ENCODE assay signal across 8 mouse cellular contexts in the genomic region with DNA sequence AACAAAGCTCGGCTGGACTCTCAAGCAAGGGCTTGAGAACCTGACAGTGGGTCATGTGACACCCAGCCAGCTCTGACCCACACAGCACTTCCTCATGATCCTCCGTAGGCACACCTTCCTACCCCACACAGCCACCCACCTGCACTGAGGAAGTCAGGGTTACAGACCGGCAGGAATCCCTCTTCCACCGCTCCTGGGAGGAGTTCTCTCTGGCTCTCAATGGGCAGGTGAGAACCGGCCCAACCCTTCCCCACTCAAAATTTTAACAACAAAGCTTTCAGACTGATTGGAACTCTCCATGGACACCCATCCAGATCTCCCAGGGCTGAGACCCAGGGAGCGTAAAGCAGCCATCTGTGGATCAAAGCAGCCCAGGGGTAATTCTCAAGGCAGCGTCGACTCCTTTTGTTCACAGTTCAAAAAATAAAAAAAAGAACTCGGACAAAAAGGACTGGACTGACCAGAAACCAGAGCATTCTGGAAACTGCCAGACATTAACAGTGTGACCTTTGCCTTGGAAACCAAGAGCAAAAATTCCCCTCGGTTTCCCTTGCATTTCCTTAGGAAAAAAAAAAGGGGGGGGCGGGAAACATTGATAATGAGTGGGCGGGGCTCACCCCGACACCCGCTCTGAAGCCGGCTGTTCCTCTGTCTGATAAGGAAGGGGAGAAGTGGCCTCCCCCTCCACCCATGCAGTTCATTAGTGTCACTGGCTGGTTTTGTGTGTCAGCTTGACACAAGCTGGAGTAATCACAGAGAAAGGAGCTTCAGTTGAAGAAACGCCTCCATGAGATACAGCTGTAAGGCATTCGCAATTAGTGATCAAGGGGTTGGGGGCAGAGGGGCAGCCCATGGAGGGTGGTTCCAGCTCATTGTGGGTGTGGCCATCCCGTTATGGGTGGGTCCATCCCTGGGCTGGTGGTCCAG. TPM values are rescaled to one million over a fixed set of nuclear protein-coding genes. Genes with fewer than 3 reads are reported as not detected.
DNase-seq lines count a peak whose midpoint lies in the region; ATAC-seq and TF ChIP-seq lines count a peak whose summit lies in the region.

No protein-coding gene starts in this region.

- H3K4me3 ChIP-seq in embryonic facial prominence, embryonic 12.5 days = no peak overlapping the region
- H3K4me3 ChIP-seq in hindbrain, embryonic 12.5 days = no peak overlapping the region
- H3K4me3 ChIP-seq in liver, embryonic 11.5 days (ENCODE audit: low read depth, low read length) = peak overlapping the region; percentile 46
- 0 out of 2 replicates have a peak overlapping the region, but pooled peaks have one; percentile 0 for H3K4me3 ChIP-seq in stomach, embryonic 15.5 days (replicated peaks)
- no peak overlapping the region for H3K4me3 ChIP-seq in cerebellum, adult 2 months (replicated peaks; ENCODE audit: insufficient read depth, low read depth, low read length)

- no peak overlapping the region for H3K4me2 ChIP-seq in embryonic facial prominence, embryonic 12.5 days (replicated peaks)
- H3K4me2 ChIP-seq in hindbrain, embryonic 12.5 days (replicated peaks) = peak overlapping the region; percentile 15; the same call in 1 of the 2 replicates
- peak overlapping the region; percentile 62 for H3K4me2 ChIP-seq in liver, embryonic 11.5 days
- peak overlapping the region; percentile 22 for H3K4me2 ChIP-seq in stomach, embryonic 15.5 days

- no peak for TF ChIP-seq POLR2A in cerebellum, adult 2 months (IDR thresholded peaks at IDR 0.05; ENCODE audit: borderline replicate concordance, insufficient read depth, low read length)

- WGBS in embryonic facial prominence, embryonic 12.5 days = 26% methylated on average over 18 of the region's 18 CpGs
- 20% methylated on average over 18 of the region's 18 CpGs for WGBS in hindbrain, embryonic 12.5 days
- 12% methylated on average over 18 of the region's 18 CpGs for WGBS in liver, embryonic 11.5 days
- WGBS in stomach, embryonic 15.5 days = 22% methylated on average over 18 of the region's 18 CpGs
- WGBS in cerebellum, adult 2 months = 43% methylated on average over 18 of the region's 18 CpGs

- ATAC-seq in embryonic facial prominence, embryonic 12.5 days (ENCODE audit: insufficient number of reproducible peaks, insufficient read depth, low FRiP score, low TSS enrichment) = peak; percentile 42; the same call in 1 of the 2 replicates
- ATAC-seq in hindbrain, embryonic 12.5 days (ENCODE audit: low FRiP score) = peak; percentile 71; the same call in 1 of the 2 replicates
- ATAC-seq in liver, embryonic 11.5 days (replicated peaks; ENCODE audit: low FRiP score) = peak; percentile 81
- ATAC-seq in stomach, embryonic 15.5 days (ENCODE audit: insufficient read depth, low FRiP score, low read depth) = peak; percentile 54; the same call in 1 of the 2 replicates

- H3K9me3 ChIP-seq in embryonic facial prominence, embryonic 12.5 days = no peaks in the 10 kb centered on the region
- no peaks in the 10 kb centered on the region for H3K9me3 ChIP-seq in hindbrain, embryonic 12.5 days (replicated peaks)
- H3K9me3 ChIP-seq in liver, embryonic 11.5 days (ENCODE audit: control insufficient read depth, low read length) = no peaks in the 10 kb centered on the region
- no peaks in the 10 kb centered on the region for H3K9me3 ChIP-seq in stomach, embryonic 15.5 days

- DNase-seq in MN1 (ENCODE audit: low spot score) = peak; percentile 36
- DNase-seq in liver, embryonic 11.5 days (ENCODE audit: low spot score) = peak; percentile 59
- no peak for DNase-seq in cerebellum, adult 2 months
- DNase-seq in right cerebral cortex, adult 18-20 months = no peak
- no peak for DNase-seq in thymus, postnatal 25 days

- H3K9ac ChIP-seq in embryonic facial prominence, embryonic 12.5 days = no peak overlapping the region
- no peak overlapping the region for H3K9ac ChIP-seq in hindbrain, embryonic 12.5 days
- peak overlapping the region; percentile 76 for H3K9ac ChIP-seq in liver, embryonic 11.5 days (ENCODE audit: low read depth, low read length)
- H3K9ac ChIP-seq in stomach, embryonic 15.5 days = no peak overlapping the region

- H3K27me3 ChIP-seq in embryonic facial prominence, embryonic 12.5 days = no peaks in the 10 kb centered on the region
- H3K27me3 ChIP-seq in hindbrain, embryonic 12.5 days = no peaks in the 10 kb centered on the region
- H3K27me3 ChIP-seq in liver, embryonic 11.5 days (replicated peaks; ENCODE audit: control insufficient read depth, insufficient read depth, low read length) = no peaks in the 10 kb centered on the region
- H3K27me3 ChIP-seq in stomach, embryonic 15.5 days (replicated peaks) = no peaks in the 10 kb centered on the region
- no peaks in the 10 kb centered on the region for H3K27me3 ChIP-seq in cerebellum, adult 2 months (ENCODE audit: control insufficient read depth, insufficient read depth, low read length)

- peaks cover 39% of the 10 kb centered on the region for H3K36me3 ChIP-seq in embryonic facial prominence, embryonic 12.5 days
- H3K36me3 ChIP-seq in hindbrain, embryonic 12.5 days = peaks cover 17% of the 10 kb centered on the region
- peaks cover 12% of the 10 kb centered on the region for H3K36me3 ChIP-seq in liver, embryonic 11.5 days (ENCODE audit: control insufficient read depth, insufficient read depth, low read length)
- H3K36me3 ChIP-seq in stomach, embryonic 15.5 days = peaks cover 9% of the 10 kb centered on the region

- no peak for TF ChIP-seq CTCF in cerebellum, adult 2 months (IDR thresholded peaks at IDR 0.05; ENCODE audit: borderline replicate concordance, insufficient read depth, low read depth, low read length)

- H3K27ac ChIP-seq in embryonic facial prominence, embryonic 12.5 days = 0 out of 2 replicates have a peak overlapping the region, but pooled peaks have one; percentile 54
- H3K27ac ChIP-seq in hindbrain, embryonic 12.5 days = peak overlapping the region; percentile 62
- H3K27ac ChIP-seq in liver, embryonic 11.5 days (ENCODE audit: low read depth, low read length) = peak overlapping the region; percentile 98
- H3K27ac ChIP-seq in stomach, embryonic 15.5 days = peak overlapping the region; percentile 80
- no peak overlapping the region for H3K27ac ChIP-seq in cerebellum, adult 2 months (ENCODE audit: insufficient read depth, low read length)

- peaks cover 32% of the 10 kb centered on the region for H3K4me1 ChIP-seq in embryonic facial prominence, embryonic 12.5 days
- H3K4me1 ChIP-seq in hindbrain, embryonic 12.5 days = peaks cover 43% of the 10 kb centered on the region
- peaks cover 55% of the 10 kb centered on the region for H3K4me1 ChIP-seq in liver, embryonic 11.5 days (replicated peaks; ENCODE audit: control insufficient read depth, insufficient read depth, low read length)
- peaks cover 33% of the 10 kb centered on the region for H3K4me1 ChIP-seq in stomach, embryonic 15.5 days
- H3K4me1 ChIP-seq in cerebellum, adult 2 months (ENCODE audit: control insufficient read depth, insufficient read depth, low read length) = peaks cover 28% of the 10 kb centered on the region

RNA-seq across cellular contexts. Expression of a gene that starts 20.8 kb away (rescaled TPM):
- 18.1 and 20.4 TPM in 2 replicates for polyA plus RNA-seq in embryonic facial prominence, embryonic 12.5 days (2016; fragmentation: Nextera tagmentation; extraction: Ambion mirVana)
- polyA plus RNA-seq in hindbrain, embryonic 12.5 days (2016; fragmentation: Nextera tagmentation; extraction: Ambion mirVana) = 22.4 and 27.9 TPM in 2 replicates
- polyA plus RNA-seq in liver, embryonic 11.5 days (2014; fragmentation: Nextera tagmentation; extraction: Ambion mirVana) = 16.2 and 17.8 TPM in 2 replicates
- polyA plus RNA-seq in stomach, embryonic 15.5 days (2015; fragmentation: Nextera tagmentation; extraction: Ambion mirVana) = 13.3 and 13.7 TPM in 2 replicates
- 15.0 and 16.7 TPM in 2 replicates for polyA plus RNA-seq in cerebellum, adult 2 months (2012; rRNA removed)

RNA-seq across cellular contexts. Expression of a gene that starts 30.7 kb away (rescaled TPM):
- not detected in 2 replicates for polyA plus RNA-seq in embryonic facial prominence, embryonic 12.5 days (2016; fragmentation: Nextera tagmentation; extraction: Ambion mirVana)
- polyA plus RNA-seq in hindbrain, embryonic 12.5 days (2016; fragmentation: Nextera tagmentation; extraction: Ambion mirVana) = not detected in 2 replicates
- polyA plus RNA-seq in liver, embryonic 11.5 days (2014; fragmentation: Nextera tagmentation; extraction: Ambion mirVana) = 0.23 TPM in 1 of 2 replicates, not detected in the other
- 3.4 and 5.0 TPM in 2 replicates for polyA plus RNA-seq in stomach, embryonic 15.5 days (2015; fragmentation: Nextera tagmentation; extraction: Ambion mirVana)
- 51.3 and 63.2 TPM in 2 replicates for polyA plus RNA-seq in cerebellum, adult 2 months (2012; rRNA removed)

Comparison
In these comparisons a context has a peak if more than half of its experiments do, and no peak if none do; other contexts are left out.
1. DNase-seq: peak in MN1 (single experiment) and liver, embryonic 11.5 days (single experiment); none in cerebellum, adult 2 months (0 of 2), right cerebral cortex, adult 18-20 months (single experiment) and thymus, postnatal 25 days (single experiment).
2. H3K4me3 ChIP-seq: peak in liver, embryonic 11.5 days (single experiment) and stomach, embryonic 15.5 days (single experiment); none in embryonic facial prominence, embryonic 12.5 days (single experiment), hindbrain, embryonic 12.5 days (single experiment) and cerebellum, adult 2 months (single experiment).
3. Peak in every context shown above with its lines, with median percentiles within 50 percentile points of each other: ATAC-seq.